Mouse (Mus musculus) ES-Bruce4 (cell line): ENCODE measurements around the gene Clba1. TPM values are rescaled to one million over a fixed set of nuclear protein-coding genes. Genes with fewer than 3 reads are reported as not detected.

ENCODE experiments used
- H3K27ac ChIP-seq: 2 replicates; pipeline ENCODE4 v1.5.1; 2012; ENCODE audit warnings: low read length, inconsistent platforms; ENCODE audit not compliant: insufficient read depth
- H3K27me3 ChIP-seq: 2 replicates; pipeline ENCODE4 v1.6.1; 2012; ENCODE audit warnings: mild to moderate bottlenecking, low read length, inconsistent platforms; ENCODE audit not compliant: control insufficient read depth, poor library complexity, insufficient read depth, severe bottlenecking
- H3K36me3 ChIP-seq: 2 replicates; pipeline ENCODE4 v1.6.1; 2012; ENCODE audit warnings: inconsistent platforms, mild to moderate bottlenecking, low read length, moderate library complexity; ENCODE audit not compliant: control insufficient read depth, poor library complexity, insufficient read depth, severe bottlenecking
- H3K4me1 ChIP-seq: one replicate; pipeline ENCODE4 v1.8.1; 2011; ENCODE audit warnings: low read length; ENCODE audit not compliant: control insufficient read depth, insufficient read depth
- H3K4me3 ChIP-seq: 2 replicates; pipeline ENCODE4 v1.5.1; 2011; ENCODE audit warnings: low read depth, mild to moderate bottlenecking, low read length
- H3K9ac ChIP-seq: 2 replicates; pipeline ENCODE4 v1.6.1; 2012; ENCODE audit warnings: low read depth, mild to moderate bottlenecking, inconsistent platforms; ENCODE audit not compliant: poor library complexity, severe bottlenecking
- H3K9me3 ChIP-seq: replicated peaks from 2 replicates; pipeline ENCODE4 v1.6.1; 2012; ENCODE audit warnings: mild to moderate bottlenecking, low read length, inconsistent platforms; ENCODE audit not compliant: control insufficient read depth, poor library complexity, insufficient read depth, severe bottlenecking
- CTCF ChIP-seq: IDR thresholded peaks from one replicate; pipeline ENCODE4 v1.8.1; 2011; ENCODE audit warnings: low read depth, low read length
- EP300 ChIP-seq: IDR thresholded peaks from 2 replicates; pipeline ENCODE4 v1.6.1; 2011; ENCODE audit warnings: low read depth, low read length; ENCODE audit not compliant: insufficient read depth
- POLR2A ChIP-seq: IDR thresholded peaks from one replicate; pipeline ENCODE4 v1.8.1; 2011; ENCODE audit warnings: low read length; ENCODE audit not compliant: insufficient read depth
- polyA plus RNA-seq: library from polyadenylated mRNA; stranded (reverse); fragments of >200 nt; gene quantifications from 2 replicates; pipeline ENCODE4 v1.2.4, GENCODE M21; 2011; ENCODE audit warnings: low read depth; ENCODE audit not compliant: missing spikeins, insufficient read depth, insufficient read length

The Clba1 gene
- polyA plus RNA-seq, 1 experiment, result 7.6 TPM

GRCm38 (mm10) chr12:112861911-112862321 is 53.2 kb downstream of the Clba1 start:
- TF ChIP-seq CTCF, result no peak
- TF ChIP-seq POLR2A, result no peak
- TF ChIP-seq EP300, result no peak
- Histone ChIP-seq H3K9ac (no peak overlapping the region), H3K4me3 (no peak overlapping the region), H3K9me3 (no peaks in the 10 kb centered on the region), H3K4me1 (no peaks in the 10 kb centered on the region), H3K27me3 (no peaks in the 10 kb centered on the region), H3K36me3 (no peaks in the 10 kb centered on the region), H3K27ac (no peak overlapping the region)

- Histone ChIP-seq H3K9ac (no peak overlapping the region), H3K4me1 (peaks cover 4% of the 10 kb centered on the region), H3K36me3 (no peaks in the 10 kb centered on the region), H3K9me3 (no peaks in the 10 kb centered on the region), H3K27ac (no peak overlapping the region), H3K27me3 (no peaks in the 10 kb centered on the region), H3K4me3 (no peak overlapping the region)
- TF ChIP-seq EP300, result no peak
- TF ChIP-seq CTCF, result no peak
- no peak for TF ChIP-seq POLR2A
These were observed 56.1 kb downstream of the Clba1 start for GRCm38 (mm10) chr12:112864804-112865203.

Other genes with a start within 250 kb of the Clba1 start
- gene Inf2, start 220.2 kb upstream of the Clba1 start, polyA plus RNA-seq, result 28.2 and 28.3 TPM in 2 replicates
- 6.6 and 8.7 TPM in 2 replicates for gene Adssl1, start 188.9 kb upstream of the Clba1 start, polyA plus RNA-seq
- gene Siva1, start 164.3 kb upstream of the Clba1 start, polyA plus RNA-seq, result 103 and 104 TPM in 2 replicates
- 70.4 and 78.0 TPM in 2 replicates for gene Akt1, start 134.1 kb upstream of the Clba1 start, polyA plus RNA-seq
- gene Zbtb42, start 130.1 kb upstream of the Clba1 start, polyA plus RNA-seq, result 2.2 and 5.0 TPM in 2 replicates
- 102 and 104 TPM in 2 replicates for gene Cep170b, start 88.5 kb upstream of the Clba1 start, polyA plus RNA-seq
- 0.90 and 1.1 TPM in 2 replicates for gene Pld4, start 48.3 kb upstream of the Clba1 start, polyA plus RNA-seq
- gene Ahnak2, start 6.3 kb upstream of the Clba1 start, polyA plus RNA-seq, result 25.8 and 28.6 TPM in 2 replicates
- 58.9 and 59.1 TPM in 2 replicates for gene Cdca4, start 20.5 kb downstream of the Clba1 start, polyA plus RNA-seq
- gene Gpr132, start 59.3 kb downstream of the Clba1 start, polyA plus RNA-seq, result 0.64 and 0.93 TPM in 2 replicates
- 47.6 and 50.9 TPM in 2 replicates for gene Jag2, start 120.8 kb downstream of the Clba1 start, polyA plus RNA-seq
- 47.5 and 48.8 TPM in 2 replicates for gene Nudt14, start 133.2 kb downstream of the Clba1 start, polyA plus RNA-seq
- 10.4 and 11.0 TPM in 2 replicates for gene Btbd6, start 167.5 kb downstream of the Clba1 start, polyA plus RNA-seq
- 24.5 and 24.7 TPM in 2 replicates for gene Brf1, start 191.8 kb downstream of the Clba1 start, polyA plus RNA-seq
- gene Pacs2, start 205.6 kb downstream of the Clba1 start, polyA plus RNA-seq, result 20.7 and 23.8 TPM in 2 replicates